Mouse (Mus musculus) kidney, adult 2 months (tissue): Measurements from ENCODE around the gene Ngfr. TPM values are rescaled to one million over a fixed set of nuclear protein-coding genes. Genes with fewer than 3 reads are reported as not detected.

Experiments used
- DNase-seq: peaks from one replicate; pipeline ENCODE4 v3.0.0; 2021
- H3K27ac ChIP-seq: fragments of 200-500 bp; 2 replicates; pipeline ENCODE4 v1.5.1; 2012; ENCODE audit warnings: low read depth, low read length, control low read depth, inconsistent platforms; ENCODE audit not compliant: insufficient read depth
- H3K27me3 ChIP-seq: fragments of 200-500 bp; replicated peaks from 2 replicates; pipeline ENCODE4 v1.6.1; 2012; ENCODE audit warnings: mild to moderate bottlenecking, moderate library complexity, low read length, inconsistent platforms; ENCODE audit not compliant: control insufficient read depth, insufficient read depth
- H3K36me3 ChIP-seq: fragments of 200-500 bp; 2 replicates; pipeline ENCODE4 v1.6.1; 2012; ENCODE audit warnings: mild to moderate bottlenecking, moderate library complexity, low read length, inconsistent platforms; ENCODE audit not compliant: control insufficient read depth, insufficient read depth
- H3K4me1 ChIP-seq: fragments of 200-500 bp; 2 replicates; pipeline ENCODE4 v1.6.1; 2011; ENCODE audit warnings: low read length; ENCODE audit not compliant: control insufficient read depth, insufficient read depth
- H3K4me3 ChIP-seq: fragments of 200-500 bp; 2 replicates; pipeline ENCODE4 v1.5.1; 2011; ENCODE audit warnings: mild to moderate bottlenecking, low read depth, low read length, control low read depth; ENCODE audit not compliant: insufficient read depth
- CTCF ChIP-seq: fragments of 200-500 bp; conservative IDR thresholded peaks from 2 replicates; pipeline ENCODE4 v1.5.1; 2011; ENCODE audit warnings: low read depth, mild to moderate bottlenecking, control low read depth, low read length, moderate library complexity, mixed read lengths; ENCODE audit not compliant: insufficient read depth, insufficient read length
- POLR2A ChIP-seq: fragments of 200-500 bp; IDR thresholded peaks from one replicate; pipeline ENCODE4 v1.6.1; 2011; ENCODE audit warnings: low read depth, low read length, control low read depth
- WGBS: fragments of 180-500 bp; shearing (Covaris S2); methylation state at CpG from one replicate; pipeline ENCODE4 v1.1.7; 2018; 5-methylcytosine and 5-hydroxymethylcytosine counted together
- polyA plus RNA-seq: library from polyadenylated mRNA; depleted of rRNA; stranded (reverse); fragments of >200 nt; gene quantifications from 2 replicates; pipeline ENCODE4 v1.2.3, GENCODE M21; 2012

Gene Ngfr
- polyA plus RNA-seq, 1 experiment: 6.6 TPM

DNA sequence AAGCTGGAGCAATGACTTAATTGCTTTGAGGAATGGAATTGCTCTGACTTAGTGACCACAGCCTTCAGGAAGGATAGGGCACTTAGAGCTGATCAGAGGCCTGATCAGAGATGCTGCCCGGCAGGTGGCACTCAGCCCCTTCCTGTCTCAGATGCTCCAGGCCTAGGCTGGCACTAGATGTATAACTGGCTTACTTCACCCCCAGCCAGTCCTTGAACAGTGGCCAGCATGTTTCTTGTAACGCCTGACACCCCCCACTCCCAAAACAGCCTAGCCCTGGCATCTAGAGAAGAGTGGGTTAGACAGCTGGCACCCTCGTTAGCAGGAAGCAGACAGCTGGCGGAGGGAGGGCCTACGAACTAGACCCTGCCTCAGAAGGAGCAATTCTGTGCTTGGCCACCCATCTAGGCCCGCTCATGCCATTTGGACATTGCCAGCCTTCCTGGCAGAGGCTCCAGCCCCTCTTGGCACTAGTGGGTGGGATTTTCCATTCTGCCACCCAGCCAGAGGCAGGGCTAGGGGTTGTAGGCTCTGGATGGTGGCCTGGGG lies 12.7 kb downstream of the Ngfr start:
- no peak for DNase-seq
- Histone ChIP-seq H3K4me3 (no peak overlapping the region), H3K4me1 (0 out of 2 replicates have a peak, but pooled peaks cover 2% of the 10 kb centered on the region), H3K27ac (no peak overlapping the region), H3K36me3 (no peaks in the 10 kb centered on the region), H3K27me3 (no peaks in the 10 kb centered on the region)
- no peak for TF ChIP-seq POLR2A
- 93% methylated on average over 6 of the region's 6 CpGs for WGBS

DNA sequence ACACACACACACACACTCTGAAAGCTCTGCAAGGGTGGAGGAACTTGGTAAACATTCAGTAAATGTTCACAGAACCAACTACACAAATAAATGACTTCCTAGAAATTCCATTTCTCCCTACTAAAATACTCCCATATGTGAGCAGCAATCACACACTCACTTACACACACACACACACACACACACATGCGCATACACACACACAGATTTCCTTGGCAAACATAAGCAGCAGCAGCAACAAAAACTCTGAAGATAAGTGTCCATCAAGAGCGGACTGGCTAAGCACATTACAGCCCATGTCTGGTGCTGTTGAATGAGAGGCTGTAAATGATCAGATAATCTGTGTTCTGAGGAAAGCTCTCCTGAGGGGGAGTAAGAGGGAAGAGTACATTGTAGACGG lies 15.3 kb downstream of the Ngfr start:
- Histone ChIP-seq H3K27ac (no peak overlapping the region), H3K36me3 (no peaks in the 10 kb centered on the region), H3K27me3 (no peaks in the 10 kb centered on the region), H3K4me3 (no peak overlapping the region), H3K4me1 (no peaks in the 10 kb centered on the region)
- TF ChIP-seq POLR2A (no peak), CTCF (no peak)
- no peak for DNase-seq
- WGBS: 71% methylated on average over 3 of the region's 3 CpGs

DNA sequence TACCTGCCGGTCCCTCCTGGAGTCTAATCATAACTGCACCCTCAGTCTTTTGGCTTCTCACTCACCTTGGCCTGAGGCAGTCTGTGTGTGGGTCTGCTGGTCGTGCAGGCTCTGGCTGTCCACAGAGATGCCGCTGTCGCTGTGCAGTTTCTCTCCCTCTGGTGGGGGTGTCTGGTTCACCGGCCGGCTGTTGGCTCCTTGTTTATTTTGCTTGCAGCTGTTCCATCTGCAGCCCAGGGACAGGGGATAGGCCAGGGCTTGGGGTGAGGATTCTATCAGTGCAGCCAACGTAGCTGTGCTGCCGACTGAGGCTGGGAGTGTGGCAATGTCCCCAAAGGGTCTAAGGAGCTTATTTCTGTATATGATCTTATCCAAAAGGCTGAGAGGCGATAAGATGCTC lies 15.8 kb downstream of the Ngfr start:
- Histone ChIP-seq H3K4me3 (no peak overlapping the region), H3K27me3 (no peaks in the 10 kb centered on the region), H3K4me1 (no peaks in the 10 kb centered on the region), H3K36me3 (no peaks in the 10 kb centered on the region), H3K27ac (no peak overlapping the region)
- WGBS: 47% methylated on average over 9 of the region's 9 CpGs
- no peak for DNase-seq
- TF ChIP-seq POLR2A: no peak

DNA sequence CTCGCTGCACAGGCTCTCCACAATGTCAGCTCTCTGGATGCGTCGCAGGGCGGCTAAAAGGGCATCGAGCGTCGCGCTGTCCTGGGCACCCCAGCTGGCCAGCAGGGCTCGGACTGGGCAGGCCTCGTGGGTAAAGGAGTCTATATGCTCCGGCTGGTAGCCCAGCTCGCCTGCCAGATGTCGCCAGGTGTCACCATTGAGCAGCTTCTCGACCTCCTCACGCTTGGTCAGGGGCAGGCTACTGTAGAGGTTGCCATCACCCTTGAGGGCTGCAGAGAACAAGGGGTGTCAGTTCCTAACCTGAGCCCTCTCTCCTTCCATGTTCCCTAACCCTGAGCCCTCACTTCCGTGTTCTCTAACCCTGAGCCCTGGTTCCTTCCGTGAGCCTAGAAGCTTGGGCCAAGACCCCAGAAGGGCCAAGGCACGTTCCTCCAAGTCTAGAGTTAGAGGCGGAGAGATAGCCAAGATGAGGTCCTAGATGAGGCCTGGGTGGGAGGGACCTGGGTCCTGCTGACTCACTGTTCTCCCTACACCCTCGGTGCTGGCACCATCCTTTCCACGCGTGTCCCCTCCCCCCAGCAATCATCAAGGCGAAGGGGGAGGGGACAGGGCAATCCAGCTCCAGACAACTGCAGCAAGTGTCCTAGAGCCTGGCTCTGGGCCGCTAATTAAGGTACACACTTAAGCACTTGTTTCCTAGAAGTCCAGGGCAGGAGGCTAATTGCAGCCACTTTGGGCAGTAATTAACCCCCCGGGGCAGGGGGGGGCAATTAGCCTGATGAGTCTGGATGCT lies 16.5 kb downstream of the Ngfr start:
- 63% methylated on average over 25 of the region's 25 CpGs for WGBS
- Histone ChIP-seq H3K27ac (no peak overlapping the region), H3K36me3 (no peaks in the 10 kb centered on the region), H3K4me3 (no peak overlapping the region), H3K27me3 (no peaks in the 10 kb centered on the region), H3K4me1 (no peaks in the 10 kb centered on the region)
- TF ChIP-seq POLR2A: no peak
- no peak for TF ChIP-seq CTCF
- DNase-seq: no peak

DNA sequence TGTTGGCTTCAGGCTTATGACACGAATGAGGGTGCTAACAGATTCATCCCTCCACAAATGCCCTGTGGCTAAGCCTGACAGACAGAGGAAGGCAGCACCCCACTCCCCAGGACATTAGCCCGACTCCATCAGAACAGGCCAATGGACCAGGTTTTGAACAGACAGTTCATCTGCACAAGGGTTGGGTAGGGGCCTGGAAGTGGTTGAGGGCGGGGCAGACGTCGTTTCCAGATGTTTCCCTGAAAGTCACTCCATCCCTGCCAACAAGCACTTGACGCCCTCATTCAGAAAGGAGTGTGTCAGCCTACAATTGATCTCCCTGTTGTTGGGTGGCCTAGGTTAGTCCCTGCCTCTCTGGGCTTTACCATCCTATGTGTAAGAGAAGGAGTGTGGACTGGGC lies 17.6 kb downstream of the Ngfr start:
- H3K27me3 ChIP-seq: no peaks in the 10 kb centered on the region
- no peaks in the 10 kb centered on the region for H3K36me3 ChIP-seq
- no peak overlapping the region for H3K27ac ChIP-seq
- no peak for DNase-seq
- H3K4me1 ChIP-seq: no peaks in the 10 kb centered on the region
- WGBS: 84% methylated on average over 6 of the region's 6 CpGs
- no peak overlapping the region for H3K4me3 ChIP-seq
- TF ChIP-seq POLR2A (no peak), CTCF (no peak)

DNA sequence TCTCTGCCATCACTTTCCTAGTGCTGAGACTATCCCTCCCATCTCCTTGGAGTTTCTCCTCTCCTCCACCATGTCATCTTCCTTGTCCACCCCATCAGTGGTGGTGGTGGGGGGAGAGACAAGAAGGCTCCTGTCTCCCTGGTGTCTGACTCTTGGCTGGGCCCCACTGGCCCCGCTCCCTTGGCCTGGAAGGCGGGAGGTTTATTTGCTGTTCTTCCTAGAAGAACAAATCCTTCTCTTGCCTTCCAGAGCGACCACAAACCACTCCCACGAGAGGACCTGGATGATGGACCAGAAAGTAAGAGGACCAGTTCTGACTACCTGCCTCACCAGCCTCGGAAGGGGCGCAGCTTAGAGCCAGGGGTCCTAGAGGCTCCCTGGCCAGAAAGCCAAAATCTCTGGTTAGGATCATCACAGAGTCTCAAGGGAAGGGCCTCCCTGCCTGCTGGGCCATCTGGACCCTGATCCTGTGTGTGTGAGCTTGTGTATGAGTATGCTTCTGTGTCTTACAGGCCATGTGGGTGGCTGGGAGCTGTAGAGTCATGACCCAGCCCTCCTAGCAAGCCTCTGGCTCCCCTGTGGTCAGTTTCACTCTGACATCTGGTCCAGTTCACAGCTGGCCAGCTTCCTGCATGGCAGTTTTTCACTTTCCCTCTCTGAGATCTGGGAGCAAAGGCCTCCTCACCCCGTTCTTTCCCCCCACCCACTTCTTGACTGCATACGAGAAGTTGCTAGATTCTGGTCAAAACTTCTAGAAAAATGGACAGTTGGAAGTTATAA lies 19.4 kb downstream of the Ngfr start:
- TF ChIP-seq POLR2A: no peak
- no peak for TF ChIP-seq CTCF
- DNase-seq: no peak

DNA sequence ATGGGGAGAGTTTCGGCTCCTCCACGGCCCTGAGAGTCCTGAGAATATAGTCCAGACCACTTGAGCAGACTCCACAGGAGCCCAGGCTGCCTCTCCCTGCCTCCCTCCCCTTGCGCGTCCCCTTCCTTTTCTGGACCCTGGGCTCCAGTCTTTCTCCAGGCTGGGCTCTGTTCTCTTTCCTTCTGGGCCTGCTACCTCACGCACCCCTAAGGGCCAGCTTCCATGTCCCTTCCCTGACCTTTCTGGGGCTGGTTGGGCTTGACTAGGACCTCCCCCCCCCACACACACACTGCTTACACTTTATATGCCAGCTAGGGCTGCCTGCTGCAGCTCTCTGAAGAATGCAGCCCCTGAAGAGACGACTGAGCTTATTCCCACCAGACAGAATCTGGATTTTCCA lies 20.2 kb downstream of the Ngfr start:
- H3K27me3 ChIP-seq: no peaks in the 10 kb centered on the region
- H3K36me3 ChIP-seq: no peaks in the 10 kb centered on the region
- no peak for DNase-seq
- no peak overlapping the region for H3K27ac ChIP-seq
- H3K4me1 ChIP-seq: no peaks in the 10 kb centered on the region
- 82% methylated on average over 6 of the region's 6 CpGs for WGBS
- TF ChIP-seq POLR2A: no peak
- TF ChIP-seq CTCF: no peak
- H3K4me3 ChIP-seq: no peak overlapping the region

More for the DNA sequence above, 19.4 kb downstream of the Ngfr start:
- Histone ChIP-seq H3K27ac (no peak overlapping the region), H3K36me3 (no peaks in the 10 kb centered on the region), H3K4me3 (no peak overlapping the region), H3K27me3 (no peaks in the 10 kb centered on the region), H3K4me1 (no peaks in the 10 kb centered on the region)
- 76% methylated on average over 8 of the region's 8 CpGs for WGBS

DNA sequence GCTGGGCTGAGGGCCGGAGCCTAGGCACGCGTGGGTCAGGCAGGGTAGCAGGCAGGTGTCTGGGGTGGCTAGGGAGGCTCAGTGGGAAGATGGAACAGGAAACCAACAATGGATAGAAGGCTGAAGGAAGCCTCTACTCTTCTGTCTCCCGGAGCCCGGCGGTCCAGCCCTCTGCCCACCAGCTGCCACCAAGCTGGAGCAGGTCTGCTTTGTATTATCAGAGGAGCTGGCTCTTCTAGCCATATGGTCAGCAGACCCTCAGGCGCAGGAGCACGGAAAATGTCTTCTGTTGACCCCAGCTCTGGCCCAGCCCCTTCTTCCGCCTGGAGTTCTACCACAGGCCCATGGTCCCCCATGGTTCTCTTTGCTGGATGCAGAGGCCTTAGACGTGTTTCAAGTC lies 22.2 kb downstream of the Ngfr start:
- no peaks in the 10 kb centered on the region for H3K4me1 ChIP-seq
- no peak overlapping the region for H3K27ac ChIP-seq
- DNase-seq: no peak
- no peak for TF ChIP-seq POLR2A
- TF ChIP-seq CTCF: no peak
- H3K27me3 ChIP-seq: no peaks in the 10 kb centered on the region
- H3K4me3 ChIP-seq: no peak overlapping the region
- no peaks in the 10 kb centered on the region for H3K36me3 ChIP-seq
- 95% methylated on average over 10 of the region's 10 CpGs for WGBS
